Mouse (Mus musculus) intestine, embryonic 15.5 days (tissue): Measurements from ENCODE around the gene H2-Oa. TPM values are rescaled to one million over a fixed set of nuclear protein-coding genes. Genes with fewer than 3 reads are reported as not detected.
"Not testable (repeated sequence)": the region's sequence is repeated elsewhere in the genome, so short reads cannot be mapped to it uniquely, and the experiment has no call there.

ENCODE experiments used
- ATAC-seq: fragments of 200-750 bp; cut with Nextera tagmentation; 2 replicates; pipeline ENCODE4 v1.8.0; 2017; ENCODE audit warnings: moderate TSS enrichment, moderate library complexity
- H3K27ac ChIP-seq: fragments of 300-500 bp; sonication (generic); 2 replicates; pipeline ENCODE4 v1.5.1; 2015; ENCODE audit warnings: mild to moderate bottlenecking, inconsistent platforms
- H3K27me3 ChIP-seq: fragments of 300-500 bp; sonication (generic); replicated peaks from 2 replicates; pipeline ENCODE4 v1.6.1; 2015; ENCODE audit warnings: inconsistent platforms
- H3K36me3 ChIP-seq: fragments of 300-500 bp; sonication (generic); 2 replicates; pipeline ENCODE4 v1.6.1; 2015; ENCODE audit warnings: inconsistent platforms
- H3K4me1 ChIP-seq: fragments of 300-500 bp; sonication (generic); replicated peaks from 2 replicates; pipeline ENCODE4 v1.6.1; 2015; ENCODE audit warnings: inconsistent platforms
- H3K4me2 ChIP-seq: fragments of 300-500 bp; sonication (generic); replicated peaks from 2 replicates; pipeline ENCODE4 v1.6.1; 2015; ENCODE audit warnings: mild to moderate bottlenecking, inconsistent platforms
- H3K4me3 ChIP-seq: fragments of 300-500 bp; sonication (generic); replicated peaks from 2 replicates; pipeline ENCODE4 v1.5.1; 2015; ENCODE audit warnings: inconsistent platforms
- H3K9ac ChIP-seq: fragments of 300-500 bp; sonication (generic); 2 replicates; pipeline ENCODE4 v1.6.1; 2015; ENCODE audit warnings: inconsistent platforms
- H3K9me3 ChIP-seq: fragments of 300-500 bp; sonication (generic); 2 replicates; pipeline ENCODE4 v1.6.1; 2016; ENCODE audit warnings: inconsistent platforms
- WGBS: fragments of 180-500 bp; shearing (Covaris S2); methylation state at CpG from one replicate; pipeline ENCODE4 v1.1.7; 2015; 5-methylcytosine and 5-hydroxymethylcytosine counted together
- polyA plus RNA-seq: library from polyadenylated mRNA; unstranded; fragments of >200 nt; fragmentation: Nextera tagmentation; extraction: Ambion mirVana; gene quantifications from 2 replicates; pipeline ENCODE4 v1.2.1, GENCODE M21; 2015

The H2-Oa gene
- polyA plus RNA-seq, 1 experiment from 2014 or later: 0.85 TPM

- no peak overlapping the region; the same call in 1 of the 2 replicates for H3K4me3 ChIP-seq
- H3K36me3 ChIP-seq: no peaks in the 10 kb centered on the region
- H3K27me3 ChIP-seq: peaks cover 8% of the 10 kb centered on the region
- no peak overlapping the region for H3K9ac ChIP-seq
- H3K4me1 ChIP-seq: peaks cover 10% of the 10 kb centered on the region; the same call in 1 of the 2 replicates
- no peaks in the 10 kb centered on the region for H3K9me3 ChIP-seq
- H3K27ac ChIP-seq: no peak overlapping the region
- ATAC-seq: no peak
- H3K4me2 ChIP-seq: peak overlapping the region; percentile 74
- 11% methylated on average over 5 of the region's 5 CpGs for WGBS
Measured at GRCm38 (mm10) chr17:34140240-34140639, 48.1 kb downstream of the H2-Oa start.

DNA sequence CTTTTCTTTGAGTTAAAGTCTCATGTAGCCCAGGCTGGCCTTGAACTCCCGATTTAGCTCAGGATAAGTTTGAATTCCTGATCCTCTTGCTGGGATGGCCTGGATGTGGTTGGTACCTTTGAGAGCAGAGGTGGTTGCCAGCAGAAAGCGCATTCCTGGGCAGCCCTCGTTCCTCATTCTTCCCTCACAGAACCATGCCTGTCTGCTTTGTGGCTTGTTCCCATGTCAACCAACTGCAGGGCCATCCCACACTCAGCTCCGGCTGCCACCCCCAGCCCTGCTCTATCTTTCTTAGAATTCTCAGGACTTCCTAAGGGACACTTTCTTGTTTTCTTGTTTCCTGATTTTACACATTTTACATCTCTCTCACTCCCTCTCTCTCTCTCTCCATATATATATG lies 49.3 kb downstream of the H2-Oa start:
- peaks cover 8% of the 10 kb centered on the region for H3K27me3 ChIP-seq
- no peak overlapping the region for H3K4me3 ChIP-seq
- no peak overlapping the region for H3K9ac ChIP-seq
- peaks cover 10% of the 10 kb centered on the region; the same call in 1 of the 2 replicates for H3K4me1 ChIP-seq
- H3K9me3 ChIP-seq: no peaks in the 10 kb centered on the region
- no peak for ATAC-seq
- no peak overlapping the region for H3K27ac ChIP-seq
- no peaks in the 10 kb centered on the region for H3K36me3 ChIP-seq
- 60% methylated on average over 4 of the region's 4 CpGs for WGBS
- no peak overlapping the region for H3K4me2 ChIP-seq

DNA sequence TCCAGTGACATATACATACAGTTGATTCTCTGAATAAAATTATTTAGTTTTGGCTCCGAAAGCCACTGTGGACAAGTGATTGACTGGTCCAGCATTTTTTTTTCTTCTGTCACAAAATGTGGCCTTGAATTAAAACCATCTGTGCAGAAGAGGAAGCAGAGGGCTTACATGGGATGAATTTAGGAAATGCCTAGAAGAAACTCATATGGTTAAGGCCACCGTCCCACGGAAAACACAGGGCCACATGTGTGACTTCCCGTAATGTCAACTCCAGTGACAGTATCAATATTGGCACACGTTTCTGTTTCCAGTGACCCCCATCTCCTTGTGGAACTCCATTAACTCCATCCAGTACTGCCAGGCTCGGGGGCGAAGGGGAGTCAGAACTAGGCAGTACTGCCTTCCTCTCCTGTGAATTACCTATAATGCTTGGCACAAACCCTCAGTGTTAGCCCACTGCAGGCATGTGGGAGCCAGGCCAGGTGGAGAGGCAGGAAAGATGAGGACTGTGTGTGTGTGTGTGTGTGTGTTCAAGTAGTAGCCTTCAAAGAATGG lies 50.4 kb downstream of the H2-Oa start:
- Histone ChIP-seq H3K27ac (no peak overlapping the region), H3K4me1 (peaks cover 10% of the 10 kb centered on the region; the same call in 1 of the 2 replicates), H3K36me3 (no peaks in the 10 kb centered on the region), H3K27me3 (peaks cover 8% of the 10 kb centered on the region), H3K9ac (no peak overlapping the region), H3K4me3 (no peak overlapping the region), H3K9me3 (no peaks in the 10 kb centered on the region), H3K4me2 (no peak overlapping the region)
- WGBS: 82% methylated on average over 7 of the region's 7 CpGs
- ATAC-seq: 0 out of 2 replicates have a peak, but pooled peaks have one; percentile 31

GRCm38 (mm10) chr17:34143033-34143432 lies 50.9 kb downstream of the H2-Oa start, which contains the start of gene H2-DMb2:
H2-DMb2 (plus strand) TSS chr17:34143307.
- H3K4me2 ChIP-seq: no peak within 1 kb of the TSS
- WGBS: 25% methylated on average over 7 of the region's 7 CpGs
- no peak for ATAC-seq

GRCm38 (mm10) chr17:34143461-34143860 lies 51.3 kb downstream of the H2-Oa start:
- no peak overlapping the region for H3K4me3 ChIP-seq
- peaks cover 10% of the 10 kb centered on the region; the same call in 1 of the 2 replicates for H3K4me1 ChIP-seq
- no peak overlapping the region for H3K4me2 ChIP-seq
- H3K27ac ChIP-seq: no peak overlapping the region
- no peaks in the 10 kb centered on the region for H3K36me3 ChIP-seq
- no peaks in the 10 kb centered on the region for H3K9me3 ChIP-seq
- no peak for ATAC-seq
- H3K27me3 ChIP-seq: peaks cover 4% of the 10 kb centered on the region
- 61% methylated on average over 5 of the region's 5 CpGs for WGBS
- H3K9ac ChIP-seq: no peak overlapping the region

More at GRCm38 (mm10) chr17:34143033-34143432, 50.9 kb downstream of the H2-Oa start, which contains the start of gene H2-DMb2:
- no peak within 1 kb of the TSS for H3K9ac ChIP-seq
- H3K9me3 ChIP-seq: no peaks in the 10 kb centered on the region
- H3K4me1 ChIP-seq: peaks cover 10% of the 10 kb centered on the region; the same call in 1 of the 2 replicates
- H3K4me3 ChIP-seq: no peak within 1 kb of the TSS
- H3K36me3 ChIP-seq: no peaks in the 10 kb centered on the region
- H3K27me3 ChIP-seq: peaks cover 7% of the 10 kb centered on the region
- H3K27ac ChIP-seq: no peak within 1 kb of the TSS

DNA sequence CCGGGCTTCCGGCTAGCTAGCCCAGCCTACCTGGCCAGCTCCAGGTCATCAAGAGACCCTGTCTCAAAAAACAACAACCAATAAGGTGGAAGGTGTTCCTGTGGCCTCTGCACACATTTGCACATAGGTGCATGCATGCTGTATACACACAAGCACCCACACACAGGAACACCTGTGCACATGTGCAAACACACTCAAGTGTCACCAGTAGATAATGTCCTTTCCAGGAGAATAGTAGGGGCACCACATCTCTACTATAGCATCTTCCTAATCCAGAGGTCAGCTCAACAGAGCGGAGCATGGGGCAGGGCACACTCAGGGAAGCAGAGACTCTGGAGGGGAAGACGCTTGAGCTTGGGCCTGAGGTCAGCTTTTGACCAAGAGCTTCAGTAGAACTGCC lies 52.1 kb downstream of the H2-Oa start:
- H3K27me3 ChIP-seq, H3K9ac ChIP-seq, H3K36me3 ChIP-seq, H3K4me1 ChIP-seq, H3K27ac ChIP-seq, ATAC-seq, H3K9me3 ChIP-seq, H3K4me3 ChIP-seq, H3K4me2 ChIP-seq: not testable (repeated sequence)
- 89% methylated on average over 4 of the region's 4 CpGs for WGBS

Other genes starting within 250 kb of the H2-Oa start
- gene Cd320, start 249.2 kb upstream of the H2-Oa start, polyA plus RNA-seq: 53.3 and 61.3 TPM in 2 replicates
- gene Gm7029, start 218.5 kb upstream of the H2-Oa start, polyA plus RNA-seq: not detected in 2 replicates
- 5.7 and 7.1 TPM in 2 replicates for gene Kifc1, start 201.7 kb upstream of the H2-Oa start, polyA plus RNA-seq
- gene Platr17, start 187.2 kb upstream of the H2-Oa start, polyA plus RNA-seq: 0.18 and 0.21 TPM in 2 replicates
- gene Daxx, start 182.9 kb upstream of the H2-Oa start, polyA plus RNA-seq: 37.5 and 39.1 TPM in 2 replicates
- gene Tapbp, start 176.4 kb upstream of the H2-Oa start, polyA plus RNA-seq: 35.6 and 39.3 TPM in 2 replicates
- 14.4 and 16.2 TPM in 2 replicates for gene Zbtb22, start 176.4 kb upstream of the H2-Oa start, polyA plus RNA-seq
- gene Rgl2, start 162.8 kb upstream of the H2-Oa start, polyA plus RNA-seq: 29.2 and 32.9 TPM in 2 replicates
- gene Pfdn6, start 152.0 kb upstream of the H2-Oa start, polyA plus RNA-seq: 153 and 159 TPM in 2 replicates
- gene Wdr46, start 151.7 kb upstream of the H2-Oa start, polyA plus RNA-seq: 37.1 and 38.5 TPM in 2 replicates
- 9.8 TPM in 2 replicates for gene B3galt4, start 140.9 kb upstream of the H2-Oa start, polyA plus RNA-seq
- 44.0 and 47.4 TPM in 2 replicates for gene Vps52, start 136.5 kb upstream of the H2-Oa start, polyA plus RNA-seq
- 1,812 and 1,948 TPM in 2 replicates for gene Rps18, start 136.3 kb upstream of the H2-Oa start, polyA plus RNA-seq
- gene H2-K1, start 92.0 kb upstream of the H2-Oa start, polyA plus RNA-seq: 190 and 264 TPM in 2 replicates
- gene Ring1, start 67.7 kb upstream of the H2-Oa start, polyA plus RNA-seq: 16.8 and 18.2 TPM in 2 replicates
- 51.5 and 60.9 TPM in 2 replicates for gene H2-Ke6, start 64.3 kb upstream of the H2-Oa start, polyA plus RNA-seq
- gene Slc39a7, start 60.7 kb upstream of the H2-Oa start, polyA plus RNA-seq: 151 and 172 TPM in 2 replicates
- gene Rxrb, start 60.5 kb upstream of the H2-Oa start, polyA plus RNA-seq: 41.8 and 45.0 TPM in 2 replicates
- 0.90 and 1.0 TPM in 2 replicates for gene Col11a2, start 52.9 kb upstream of the H2-Oa start, polyA plus RNA-seq
- gene H2-DMa, start 27.2 kb downstream of the H2-Oa start, polyA plus RNA-seq: 11.3 and 13.4 TPM in 2 replicates
- 88.2 and 90.7 TPM in 2 replicates for gene Brd2, start 30.3 kb downstream of the H2-Oa start, polyA plus RNA-seq
- 0.68 and 0.83 TPM in 2 replicates for gene H2-DMb2, start 51.0 kb downstream of the H2-Oa start, polyA plus RNA-seq
- 3.2 TPM in 2 replicates for gene H2-DMb1, start 60.7 kb downstream of the H2-Oa start, polyA plus RNA-seq
- gene Tap1, start 95.2 kb downstream of the H2-Oa start, polyA plus RNA-seq: 6.2 and 6.9 TPM in 2 replicates
- 9.3 and 9.4 TPM in 2 replicates for gene Psmb9, start 95.4 kb downstream of the H2-Oa start, polyA plus RNA-seq
- 15.5 and 16.9 TPM in 2 replicates for gene Psmb8, start 105.4 kb downstream of the H2-Oa start, polyA plus RNA-seq
- gene Tap2, start 111.2 kb downstream of the H2-Oa start, polyA plus RNA-seq: 5.3 and 5.6 TPM in 2 replicates
- gene H2-Ob, start 146.6 kb downstream of the H2-Oa start, polyA plus RNA-seq: 0.06 and 0.13 TPM in 2 replicates
- 17.1 and 21.4 TPM in 2 replicates for gene H2-Ab1, start 165.3 kb downstream of the H2-Oa start, polyA plus RNA-seq
- gene H2-Aa, start 195.5 kb downstream of the H2-Oa start, polyA plus RNA-seq: 10.2 TPM in 2 replicates
- 6.9 and 7.4 TPM in 2 replicates for gene H2-Eb1, start 213.5 kb downstream of the H2-Oa start, polyA plus RNA-seq
- gene H2-Eb2, start 233.3 kb downstream of the H2-Oa start, polyA plus RNA-seq: not detected in 2 replicates